15 mouse cellular contexts compared by ENCODE assay signal in the genomic region with DNA sequence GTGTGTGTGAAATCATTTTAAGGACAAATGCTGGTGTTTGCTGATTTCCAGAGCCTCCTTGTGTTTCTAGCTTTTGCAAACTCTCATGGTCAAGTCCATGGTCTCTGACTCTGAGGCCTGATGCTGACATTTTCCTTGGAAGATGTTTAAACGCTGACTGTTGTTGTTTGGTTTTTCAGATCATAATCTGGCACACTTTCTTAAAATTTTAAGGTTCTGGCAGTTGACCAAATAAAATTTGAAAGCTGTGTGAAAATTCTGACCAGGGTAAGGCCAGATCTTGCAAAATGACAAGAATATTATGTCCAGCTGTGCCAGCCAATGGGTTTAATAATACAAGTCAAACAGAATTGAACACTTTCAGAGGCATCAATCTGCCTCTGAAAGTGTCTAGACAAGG. TPM values are rescaled to one million over a fixed set of nuclear protein-coding genes. Genes with fewer than 3 reads are reported as not detected.
DNase-seq lines count a peak whose midpoint lies in the region; ATAC-seq and TF ChIP-seq lines count a peak whose summit lies in the region.
"Had no signal": no experiment of that assay in that cellular context is flagged by ENCODE, and none has a peak within 500 bp of the region (broad histone marks: within the 10 kb centered on the region; RNA-seq: fewer than 3 reads in every experiment).

No protein-coding gene starts in this region.

- H3K4me1 ChIP-seq in heart, postnatal 0 days (ENCODE audit: control insufficient read depth, insufficient read depth) = peaks cover 16% of the 10 kb centered on the region; the same call in 1 of the 2 replicates
- peaks cover 24% of the 10 kb centered on the region for H3K4me1 ChIP-seq in lung, embryonic 16.5 days (replicated peaks; ENCODE audit: control insufficient read depth, insufficient read depth, low read length)
- peaks cover 13% of the 10 kb centered on the region for H3K4me1 ChIP-seq in embryonic facial prominence, embryonic 10.5 days

- TF ChIP-seq CTCF in heart, postnatal 0 days (IDR thresholded peaks at IDR 0.05; ENCODE audit: low read depth) = no peak

- no peaks in the 10 kb centered on the region for H3K36me3 ChIP-seq in heart, postnatal 0 days (replicated peaks; ENCODE audit: control insufficient read depth, insufficient read depth, low read length)
- no peaks in the 10 kb centered on the region for H3K36me3 ChIP-seq in lung, embryonic 16.5 days (ENCODE audit: control insufficient read depth, insufficient read depth, low read length)
- no peaks in the 10 kb centered on the region for H3K36me3 ChIP-seq in embryonic facial prominence, embryonic 10.5 days (replicated peaks)

- intact Hi-C loops in gastrocnemius, postnatal 36 days (cut with DNase I) = no loop called here

- no peaks in the 10 kb centered on the region for H3K27me3 ChIP-seq in heart, postnatal 0 days (ENCODE audit: control insufficient read depth, insufficient read depth, low read length)
- H3K27me3 ChIP-seq in lung, embryonic 16.5 days (ENCODE audit: control insufficient read depth, insufficient read depth, low read depth, low read length) = no peaks in the 10 kb centered on the region
- H3K27me3 ChIP-seq in embryonic facial prominence, embryonic 10.5 days (replicated peaks; ENCODE audit: low read depth, poor library complexity, severe bottlenecking) = no peaks in the 10 kb centered on the region

- peak overlapping the region; percentile 35; the same call in 1 of the 2 replicates for H3K4me2 ChIP-seq in heart, postnatal 0 days (ENCODE audit: low read depth, low read length)
- no peak overlapping the region for H3K4me2 ChIP-seq in lung, embryonic 16.5 days (ENCODE audit: low read depth, low read length)
- H3K4me2 ChIP-seq: liver, embryonic 11.5 days had no signal

- no peak for ATAC-seq in heart, postnatal 0 days (ENCODE audit: insufficient read depth, low read depth)
- ATAC-seq in lung, embryonic 16.5 days (ENCODE audit: low read depth) = peak; percentile 46; the same call in 1 of the 2 replicates

- no peak overlapping the region for H3K4me3 ChIP-seq in heart, postnatal 0 days (ENCODE audit: low read depth, low read length)
- no peak overlapping the region for H3K4me3 ChIP-seq in lung, embryonic 16.5 days (ENCODE audit: low read length)
- H3K4me3 ChIP-seq in embryonic facial prominence, embryonic 10.5 days = no peak overlapping the region
- H3K4me3 ChIP-seq: left cerebral cortex, adult 2 months had no signal

- H3K9ac ChIP-seq in heart, postnatal 0 days (replicated peaks; ENCODE audit: low read depth, low read length) = no peak overlapping the region
- H3K9ac ChIP-seq in lung, embryonic 16.5 days (ENCODE audit: low read length) = no peak overlapping the region

- H3K27ac ChIP-seq in heart, postnatal 0 days (ENCODE audit: low read depth) = 0 out of 2 replicates have a peak overlapping the region, but pooled peaks have one; percentile 53
- peak overlapping the region; percentile 51; the same call in 1 of the 2 replicates for H3K27ac ChIP-seq in lung, embryonic 16.5 days (ENCODE audit: low read length)
- peak overlapping the region; percentile 54 for H3K27ac ChIP-seq in embryonic facial prominence, embryonic 10.5 days (replicated peaks)
- H3K27ac ChIP-seq: left cerebral cortex, adult 2 months had no signal

- no peaks in the 10 kb centered on the region for H3K9me3 ChIP-seq in heart, postnatal 0 days (replicated peaks; ENCODE audit: control insufficient read depth, low read length)
- H3K9me3 ChIP-seq in lung, embryonic 16.5 days (ENCODE audit: control insufficient read depth, low read length) = no peaks in the 10 kb centered on the region
- H3K9me3 ChIP-seq in embryonic facial prominence, embryonic 10.5 days = no peaks in the 10 kb centered on the region

- no peak for TF ChIP-seq EP300 in heart, postnatal 0 days (IDR thresholded peaks at IDR 0.05; ENCODE audit: low read depth)

- DNase-seq in heart, postnatal 0 days (ENCODE audit: low spot score) = no peak
- DNase-seq in heart, adult 11 months = no peak
- DNase-seq in lung, postnatal 25 days (ENCODE audit: low spot score) = no peak
- DNase-seq in embryonic facial prominence, embryonic 10.5 days (ENCODE audit: low spot score) = no peak
- DNase-seq in fibroblast of lung, adult 2 months (ENCODE audit: low read depth) = peak; percentile 61
- no peak for DNase-seq in gastrocnemius, postnatal 36 days
- DNase-seq: cerebellum, adult 9-10 months; gastrocnemius, postnatal 14 days had no signal

- 77% methylated on average over 1 of the region's 1 CpGs for WGBS in heart, postnatal 0 days
- WGBS in lung, embryonic 16.5 days = 43% methylated on average over 1 of the region's 1 CpGs
- WGBS in embryonic facial prominence, embryonic 10.5 days = 78% methylated on average over 1 of the region's 1 CpGs

RNA-seq across cellular contexts. Expression of a gene that starts 8.7 kb away (rescaled TPM):
- not detected in 2 replicates for total RNA-seq in heart, postnatal 0 days (2014; rRNA removed; ENCODE audit: low replicate concordance)
- polyA plus RNA-seq in heart, postnatal 0 days (2015; fragmentation: Nextera tagmentation; extraction: Ambion mirVana) = not detected in 2 replicates
- polyA plus RNA-seq in lung, embryonic 16.5 days (2015; fragmentation: Nextera tagmentation; extraction: Ambion mirVana) = not detected in 2 replicates
- not detected in 2 replicates for polyA plus RNA-seq in embryonic facial prominence, embryonic 10.5 days (2016; fragmentation: Nextera tagmentation; extraction: Ambion mirVana)
- total RNA-seq in gastrocnemius, postnatal 36 days (2021) = not detected
- total RNA-seq: gastrocnemius, postnatal 14 days; left cerebral cortex, adult 2 months; megakaryocyte progenitor cell, adult 5-6 weeks had no signal
- polyA plus RNA-seq: embryonic facial prominence, embryonic 11.5 days; intestine, embryonic 14.5 days; large intestine, adult 2 months; liver, embryonic 11.5 days had no signal
